Mouse (Mus musculus) stomach, embryonic 14.5 days (tissue): Measurements from ENCODE around the gene Atrnl1. TPM values are rescaled to one million over a fixed set of nuclear protein-coding genes. Genes with fewer than 3 reads are reported as not detected.

Source experiments
- ATAC-seq: fragments of 200-750 bp; cut with Nextera tagmentation; 2 replicates; pipeline ENCODE4 v1.8.0; 2017; ENCODE audit warnings: low read depth, moderate TSS enrichment; ENCODE audit not compliant: insufficient number of reproducible peaks, insufficient read depth, low FRiP score
- H3K27ac ChIP-seq: fragments of 300-500 bp; sonication (generic); 2 replicates; pipeline ENCODE4 v1.5.1; 2014; ENCODE audit warnings: mild to moderate bottlenecking, low read length, moderate library complexity, mixed read lengths
- H3K27me3 ChIP-seq: fragments of 300-500 bp; sonication (generic); 2 replicates; pipeline ENCODE4 v1.6.1; 2014; ENCODE audit warnings: low read length, control low read depth, mixed read lengths; ENCODE audit not compliant: control insufficient read depth, insufficient read depth
- H3K36me3 ChIP-seq: fragments of 300-500 bp; sonication (generic); 2 replicates; pipeline ENCODE4 v1.6.1; 2014; ENCODE audit warnings: mild to moderate bottlenecking, control low read depth, low read length, moderate library complexity, mixed read lengths; ENCODE audit not compliant: control insufficient read depth, insufficient read depth
- H3K4me1 ChIP-seq: fragments of 300-500 bp; sonication (generic); 2 replicates; pipeline ENCODE4 v1.6.1; 2014; ENCODE audit warnings: low read length, control low read depth, mixed read lengths; ENCODE audit not compliant: control insufficient read depth, insufficient read depth
- H3K4me2 ChIP-seq: fragments of 300-500 bp; sonication (generic); replicated peaks from 2 replicates; pipeline ENCODE4 v1.6.1; 2014; ENCODE audit warnings: low read depth, low read length, control low read depth
- H3K4me3 ChIP-seq: fragments of 300-500 bp; sonication (generic); 2 replicates; pipeline ENCODE4 v1.5.1; 2014; ENCODE audit warnings: low read depth, low read length, control low read depth
- H3K9ac ChIP-seq: fragments of 300-500 bp; sonication (generic); replicated peaks from 2 replicates; pipeline ENCODE4 v1.6.1; 2014; ENCODE audit warnings: low read depth, mild to moderate bottlenecking, control low read depth, low read length, moderate library complexity, mixed read lengths
- H3K9me3 ChIP-seq: fragments of 300-500 bp; sonication (generic); 2 replicates; pipeline ENCODE4 v1.6.1; 2016; ENCODE audit warnings: low read depth, low read length, control low read depth; ENCODE audit not compliant: control insufficient read depth
- WGBS: fragments of 180-500 bp; shearing (Covaris S2); extraction: QIAGEN DNeasy Blood & Tissue Kit; methylation state at CpG from one replicate; pipeline ENCODE4 v1.1.7; 2014; 5-methylcytosine and 5-hydroxymethylcytosine counted together
- polyA plus RNA-seq: library from polyadenylated mRNA; unstranded; fragments of >200 nt; fragmentation: Nextera tagmentation; extraction: Ambion mirVana; gene quantifications from 2 replicates; pipeline ENCODE4 v1.2.1, GENCODE M21; 2014

Atrnl1 gene
- polyA plus RNA-seq, 1 experiment from 2014 or later, result 8.2 TPM

DNA sequence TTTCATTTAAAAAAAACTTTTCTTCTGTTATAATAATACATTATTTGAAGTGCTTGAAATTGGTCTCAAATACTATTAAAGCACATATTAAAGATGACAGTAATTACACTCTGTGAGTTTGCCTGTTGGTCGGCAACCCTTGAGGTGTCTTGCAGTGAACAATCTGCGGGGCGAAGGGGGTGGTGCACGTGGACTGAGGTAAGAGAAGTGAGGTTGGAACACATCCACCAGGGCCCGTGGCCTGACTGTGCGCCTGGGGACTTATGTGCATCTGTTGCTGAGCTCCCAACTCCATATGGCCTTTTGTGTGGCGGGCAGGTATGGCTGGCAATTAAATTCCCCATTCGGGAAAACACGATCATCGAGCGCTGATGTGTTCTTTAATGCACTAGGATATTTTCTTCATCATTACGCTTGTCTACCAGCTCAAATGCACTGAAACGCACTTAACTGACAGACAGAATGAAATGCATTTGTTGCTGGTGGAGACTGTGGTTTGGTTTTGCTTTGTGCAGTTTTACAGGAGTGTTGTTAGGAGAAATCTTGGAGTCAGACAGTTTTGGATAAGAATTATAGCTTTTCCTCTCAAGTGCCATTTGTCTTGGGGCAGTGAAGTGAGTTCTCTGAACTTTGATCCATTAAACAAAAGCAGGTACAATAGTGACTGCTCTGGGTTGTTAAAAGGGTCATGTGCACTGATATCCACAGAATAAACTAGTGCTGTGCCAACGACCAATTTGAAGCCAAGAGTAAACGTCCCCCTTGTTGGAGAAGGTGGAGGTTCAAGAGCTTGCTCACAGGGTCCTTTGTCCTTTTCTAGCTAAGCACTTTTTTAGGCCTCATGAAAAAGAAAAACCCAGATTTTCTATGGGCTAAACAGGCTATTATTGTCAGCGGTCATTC lies 351.2 kb downstream of the Atrnl1 start:
- no peaks in the 10 kb centered on the region for H3K4me1 ChIP-seq
- no peak overlapping the region for H3K9ac ChIP-seq
- H3K4me3 ChIP-seq, result no peak overlapping the region
- H3K36me3 ChIP-seq, result no peaks in the 10 kb centered on the region
- no peaks in the 10 kb centered on the region for H3K9me3 ChIP-seq
- H3K27me3 ChIP-seq, result no peaks in the 10 kb centered on the region
- WGBS, result 67% methylated on average over 16 of the region's 16 CpGs
- no peak overlapping the region for H3K4me2 ChIP-seq
- H3K27ac ChIP-seq, result peak overlapping the region; percentile 61; the same call in 1 of the 2 replicates
- ATAC-seq, result no peak

DNA sequence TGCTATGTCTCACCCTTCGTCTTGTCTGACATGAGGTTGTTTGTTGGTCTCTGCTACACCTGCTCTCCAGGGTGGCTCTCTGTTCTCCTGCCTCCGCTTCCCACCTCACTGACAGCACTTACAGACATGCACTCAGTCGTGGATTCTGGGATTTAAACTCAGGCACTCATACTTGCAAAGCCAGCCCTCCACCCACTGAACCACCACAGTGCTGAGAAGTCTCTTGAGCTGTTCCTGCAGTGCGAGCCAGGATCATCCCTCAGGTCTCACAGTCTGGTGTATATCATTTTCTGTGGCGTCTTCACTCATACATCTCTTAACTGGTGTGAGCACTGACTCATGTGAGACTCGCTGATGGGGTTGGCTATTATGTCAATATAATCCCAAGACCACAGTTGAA lies 353.0 kb downstream of the Atrnl1 start:
- Histone ChIP-seq H3K4me1 (no peaks in the 10 kb centered on the region), H3K27me3 (no peaks in the 10 kb centered on the region), H3K36me3 (no peaks in the 10 kb centered on the region), H3K9ac (no peak overlapping the region), H3K9me3 (no peaks in the 10 kb centered on the region), H3K4me2 (no peak overlapping the region), H3K4me3 (no peak overlapping the region), H3K27ac (no peak overlapping the region)
- ATAC-seq, result no peak
- WGBS, result 82% methylated on average over 6 of the region's 6 CpGs

DNA sequence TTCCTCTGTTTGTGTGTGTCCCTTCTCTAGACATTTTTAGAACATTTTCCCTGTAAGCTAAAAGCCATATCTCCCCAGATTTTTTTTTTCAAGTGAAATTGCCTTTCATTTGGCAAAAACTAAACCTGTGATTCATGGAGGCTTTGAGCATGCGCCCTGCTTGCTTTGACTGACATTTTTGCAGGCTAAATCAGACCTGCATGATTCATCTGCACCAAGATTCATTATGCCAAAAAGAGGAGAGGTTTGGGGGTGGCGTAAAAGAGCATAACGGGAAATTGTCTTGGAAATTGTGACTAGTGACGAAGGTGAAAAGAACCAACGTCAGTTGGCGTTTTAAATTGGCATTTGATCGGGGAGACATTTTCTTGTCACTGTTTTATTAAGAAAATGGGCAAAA lies 358.9 kb downstream of the Atrnl1 start:
- 92% methylated on average over 7 of the region's 7 CpGs for WGBS
- H3K4me3 ChIP-seq, result no peak overlapping the region
- H3K27ac ChIP-seq, result no peak overlapping the region
- no peak overlapping the region for H3K9ac ChIP-seq
- H3K4me2 ChIP-seq, result no peak overlapping the region
- H3K9me3 ChIP-seq, result no peaks in the 10 kb centered on the region
- ATAC-seq, result no peak
- no peaks in the 10 kb centered on the region for H3K36me3 ChIP-seq
- H3K27me3 ChIP-seq, result no peaks in the 10 kb centered on the region
- no peaks in the 10 kb centered on the region for H3K4me1 ChIP-seq

DNA sequence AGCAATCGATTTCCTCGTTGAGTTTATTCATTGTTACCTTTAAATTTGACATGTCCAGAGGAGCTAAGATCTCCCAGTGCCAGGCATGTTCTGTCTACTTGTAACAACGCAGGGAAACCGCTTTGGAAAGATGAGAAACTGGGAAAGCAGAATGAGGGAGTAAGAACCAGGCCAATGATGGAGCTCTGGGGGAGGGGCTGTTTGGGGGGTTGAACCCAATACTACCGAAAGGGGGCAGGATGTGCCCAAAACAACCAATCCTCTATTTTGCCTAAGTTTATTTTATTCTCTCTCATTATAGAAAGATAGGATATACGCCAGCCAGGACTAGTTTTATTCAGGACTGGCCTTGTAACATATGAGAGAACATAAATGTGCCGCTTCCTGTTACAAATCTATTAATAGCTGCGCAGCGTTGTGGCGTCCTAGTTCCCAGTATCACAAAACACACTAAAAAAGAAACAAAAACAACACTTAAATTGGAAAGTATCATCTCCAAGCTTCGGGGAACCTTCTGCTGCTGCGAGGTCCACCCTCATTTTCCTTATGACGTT lies 359.6 kb downstream of the Atrnl1 start:
- H3K4me3 ChIP-seq, result no peak overlapping the region
- H3K9me3 ChIP-seq, result no peaks in the 10 kb centered on the region
- H3K9ac ChIP-seq, result no peak overlapping the region
- H3K27me3 ChIP-seq, result no peaks in the 10 kb centered on the region
- no peak overlapping the region for H3K27ac ChIP-seq
- WGBS, result 86% methylated on average over 13 of the region's 13 CpGs
- H3K36me3 ChIP-seq, result no peaks in the 10 kb centered on the region
- no peak overlapping the region for H3K4me2 ChIP-seq
- H3K4me1 ChIP-seq, result no peaks in the 10 kb centered on the region
- ATAC-seq, result no peak

DNA sequence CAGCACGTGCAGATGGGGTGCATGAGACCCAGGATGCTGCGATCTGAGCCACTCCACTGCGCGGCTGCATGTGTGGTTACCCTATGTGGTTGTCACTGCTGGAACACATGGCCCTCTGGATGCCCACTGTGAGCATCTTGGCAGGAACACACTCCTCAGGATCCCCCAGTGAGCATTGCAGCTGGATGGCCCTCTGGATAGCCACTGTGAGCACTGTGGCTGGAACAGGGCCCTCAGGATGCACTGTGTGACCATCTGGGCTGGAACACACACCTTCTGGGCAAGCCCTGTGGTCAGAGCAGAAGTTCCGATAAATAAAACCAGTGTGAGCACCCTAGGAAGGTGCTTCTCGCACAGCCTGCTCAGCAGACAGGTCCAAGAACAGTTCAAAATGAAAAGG lies 364.4 kb downstream of the Atrnl1 start:
- Histone ChIP-seq H3K4me3 (no peak overlapping the region), H3K27ac (no peak overlapping the region), H3K36me3 (no peaks in the 10 kb centered on the region), H3K4me1 (no peaks in the 10 kb centered on the region), H3K4me2 (no peak overlapping the region), H3K9me3 (no peaks in the 10 kb centered on the region), H3K9ac (no peak overlapping the region), H3K27me3 (no peaks in the 10 kb centered on the region)
- 92% methylated on average over 6 of the region's 6 CpGs for WGBS
- no peak for ATAC-seq

DNA sequence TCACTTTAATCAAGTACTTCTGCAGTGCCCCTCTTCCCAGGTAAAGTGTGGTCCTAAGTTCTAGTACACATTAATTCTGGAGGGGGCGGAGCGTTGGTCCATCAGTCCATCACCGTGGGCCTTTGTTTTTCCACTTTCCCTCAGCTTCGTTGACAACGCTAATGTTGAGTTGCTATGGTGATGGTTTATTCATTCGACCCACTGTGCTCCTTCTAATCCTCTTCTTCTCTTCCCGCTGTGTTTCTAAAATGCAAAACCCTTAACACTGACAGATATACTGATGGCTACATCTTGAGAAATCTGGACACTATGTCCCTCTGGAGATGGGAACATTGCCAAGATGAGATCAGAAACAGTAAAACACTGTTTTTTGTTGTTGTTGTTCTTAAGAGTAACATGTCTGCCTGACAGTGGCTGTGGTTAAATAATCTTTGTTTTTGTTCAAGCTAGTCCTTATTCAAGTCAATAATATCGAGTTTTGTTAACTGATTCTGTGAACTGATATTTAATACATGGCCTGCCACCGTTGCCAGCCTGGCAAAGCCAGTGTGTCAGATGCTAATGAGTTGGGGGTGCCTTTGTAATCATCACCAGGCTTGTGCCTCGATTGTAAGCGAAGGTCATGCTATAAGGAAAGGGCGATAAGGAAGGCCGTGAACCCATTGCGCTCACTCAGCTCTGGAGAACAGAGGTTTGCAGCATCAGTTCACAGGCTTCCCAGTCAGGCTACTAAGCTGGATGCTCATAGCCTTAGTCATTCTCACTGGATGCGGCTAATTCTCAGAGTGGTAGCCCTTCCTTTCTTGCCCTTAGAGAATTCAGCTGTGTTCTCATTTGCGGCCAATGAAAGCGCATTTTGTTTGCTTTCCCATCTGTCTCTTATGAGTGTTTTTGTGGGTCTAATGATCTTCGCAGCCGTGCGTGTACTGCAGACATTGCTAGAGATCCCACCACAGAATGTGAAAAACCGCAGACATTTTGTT lies 375.4 kb downstream of the Atrnl1 start:
- 86% methylated on average over 21 of the region's 21 CpGs for WGBS
- Histone ChIP-seq H3K27ac (no peak overlapping the region), H3K36me3 (no peaks in the 10 kb centered on the region; the same call in 1 of the 2 replicates), H3K9ac (no peak overlapping the region), H3K4me1 (no peaks in the 10 kb centered on the region), H3K4me3 (no peak overlapping the region), H3K9me3 (no peaks in the 10 kb centered on the region), H3K27me3 (no peaks in the 10 kb centered on the region), H3K4me2 (no peak overlapping the region)
- no peak for ATAC-seq

DNA sequence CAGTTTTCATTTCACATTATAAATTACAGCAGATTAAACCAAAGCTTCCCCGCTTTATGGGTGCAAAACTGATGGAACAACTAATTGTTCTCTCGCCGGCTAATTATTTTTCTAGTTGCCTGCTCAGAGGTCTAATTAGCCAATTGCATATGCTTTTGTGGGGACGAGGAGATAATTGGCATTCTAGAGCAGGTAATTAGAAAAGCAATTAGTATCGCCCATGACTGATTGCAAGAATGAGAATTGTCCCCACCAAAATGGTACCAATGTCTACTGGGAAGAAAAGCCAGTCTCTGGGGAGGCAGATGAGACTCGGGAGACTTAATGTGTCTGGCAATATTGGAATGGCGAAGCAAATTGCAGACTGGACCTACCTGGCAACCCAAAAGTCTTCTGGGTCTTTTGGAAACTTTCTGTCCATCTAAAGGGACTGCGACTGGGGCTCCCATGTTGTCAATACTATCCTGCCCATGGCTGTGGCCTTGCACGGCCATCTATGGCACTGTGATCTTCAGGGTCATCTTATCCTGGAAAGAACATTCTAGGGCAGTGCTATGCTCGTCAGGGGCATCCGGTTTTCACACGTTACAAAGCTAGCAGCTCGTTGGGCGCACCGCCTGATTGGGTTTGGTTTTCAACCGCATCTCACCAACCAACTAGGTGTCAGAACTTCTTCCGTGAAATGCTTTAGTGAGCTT lies 377.0 kb downstream of the Atrnl1 start:
- Histone ChIP-seq H3K9ac (no peak overlapping the region), H3K9me3 (no peaks in the 10 kb centered on the region), H3K4me3 (no peak overlapping the region), H3K4me1 (no peaks in the 10 kb centered on the region), H3K27me3 (no peaks in the 10 kb centered on the region), H3K27ac (no peak overlapping the region), H3K36me3 (no peaks in the 10 kb centered on the region; the same call in 1 of the 2 replicates), H3K4me2 (no peak overlapping the region)
- ATAC-seq, result no peak
- WGBS, result 90% methylated on average over 17 of the region's 17 CpGs
